Mouse (Mus musculus): Measurements from ENCODE around the gene Slc15a3. TPM values are rescaled to one million over a fixed set of nuclear protein-coding genes. Genes with fewer than 3 reads are reported as not detected.

The Slc15a3 gene
- total RNA-seq, 2 experiments from 2014 or later = 1.9 to 2.0 TPM

DNA sequence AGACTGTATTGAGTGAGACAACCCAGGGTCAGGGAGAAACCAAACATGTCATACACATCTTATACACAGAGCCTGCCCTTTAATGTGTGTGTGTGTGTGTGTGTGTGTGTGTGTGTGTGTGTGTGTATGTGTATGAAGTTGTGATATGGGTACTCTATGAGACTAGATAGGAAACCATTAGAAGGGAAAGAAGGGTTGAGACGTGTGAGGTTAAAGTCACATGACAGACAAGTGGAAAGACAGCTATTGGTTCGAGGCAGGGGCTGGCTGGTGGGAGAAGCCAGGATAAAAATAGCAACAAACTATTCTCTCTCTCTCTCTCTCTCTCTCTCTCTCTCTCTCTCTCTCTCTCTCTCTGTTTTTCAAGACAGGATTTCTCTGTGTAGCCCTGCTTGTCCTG is 23.1 kb upstream of the Slc15a3 start:
- intact Hi-C loops (cut with DNase I) = no loop called here
- no peak for DNase-seq (ENCODE audit: low spot score in 2 of 2)

DNA sequence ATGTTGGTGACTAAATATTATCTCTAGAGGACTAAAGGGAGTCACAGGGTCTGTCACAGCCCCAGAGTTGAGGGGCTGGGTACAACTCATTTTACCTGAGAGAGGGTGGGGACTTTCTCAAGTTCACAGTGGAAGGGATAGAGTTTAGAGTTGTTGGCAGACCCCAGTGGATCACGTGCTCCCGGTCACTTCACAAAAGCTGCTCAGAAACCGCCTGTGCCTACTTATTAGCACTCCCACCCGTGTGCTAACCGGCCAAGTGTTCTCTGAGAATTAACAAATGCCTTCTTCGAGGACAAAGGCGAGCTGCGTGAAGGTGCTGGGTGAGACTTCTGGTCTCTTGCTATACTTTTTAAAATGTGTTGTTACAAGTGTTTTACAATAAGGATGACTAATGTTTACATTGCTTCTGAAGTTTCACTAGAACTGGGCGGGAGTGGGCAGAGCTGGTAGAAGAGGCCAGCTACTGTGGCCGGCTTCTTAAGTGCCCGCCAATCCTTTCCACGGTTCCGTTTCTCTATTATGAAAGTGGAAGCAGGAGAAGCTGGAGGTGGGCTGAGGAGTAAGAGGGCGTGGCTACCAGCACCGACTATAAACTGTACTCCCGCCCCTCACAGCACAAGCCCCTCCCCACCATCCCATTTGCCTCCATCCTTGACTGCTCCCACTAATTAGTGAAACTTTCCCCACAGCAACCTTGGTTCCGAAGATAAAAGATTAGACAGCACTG is 21.1 kb upstream of the Slc15a3 start:
- intact Hi-C loops (cut with DNase I) = no loop called here
- DNase-seq (ENCODE audit: low spot score in 2 of 2) = peak in 1 of 2 experiments; percentile 47

DNA sequence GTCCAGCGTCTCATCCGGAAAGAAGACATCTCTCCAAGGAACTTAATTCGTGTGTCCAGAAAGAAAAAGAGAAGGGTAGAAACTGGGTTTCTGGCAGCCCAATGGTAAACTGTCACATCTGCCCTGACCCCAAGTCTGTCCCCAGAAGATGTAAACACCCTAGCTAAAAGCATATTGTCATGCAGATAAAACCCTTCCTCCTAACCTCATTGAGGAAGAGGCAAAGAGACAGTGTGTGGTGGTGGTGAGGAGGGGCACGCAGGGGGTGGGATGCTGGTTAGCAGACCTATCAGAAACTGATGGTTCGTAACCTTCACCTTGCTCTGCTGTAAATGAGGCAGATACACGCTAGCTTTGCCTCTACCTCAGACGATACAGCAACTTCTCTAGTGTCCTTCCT is 18.2 kb upstream of the Slc15a3 start:
- intact Hi-C loops (cut with DNase I) = no loop called here

DNA sequence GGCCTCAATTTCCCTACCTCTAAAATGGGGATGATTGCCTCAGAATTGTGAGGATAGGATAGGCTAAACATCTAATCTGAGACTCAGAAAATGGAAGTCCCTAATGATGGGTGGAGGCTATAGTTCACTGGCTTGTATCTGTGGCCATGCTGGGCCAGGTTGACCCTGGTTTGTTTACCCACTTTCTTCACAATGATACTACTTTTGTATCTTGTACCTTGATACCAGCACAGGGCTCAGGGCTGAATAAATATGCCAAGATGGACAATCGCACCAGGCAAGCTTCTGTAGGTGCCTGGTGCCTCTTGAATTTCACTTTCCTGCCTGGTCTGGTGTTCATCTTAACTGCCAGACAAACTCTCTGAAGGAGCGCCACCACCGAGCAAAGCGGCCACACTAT is 17.0 kb upstream of the Slc15a3 start:
- intact Hi-C loops (cut with DNase I) = no loop called here

More for the DNA sequence above, 18.2 kb upstream of the Slc15a3 start:
- no peak for DNase-seq (ENCODE audit: low spot score in 2 of 2)

DNA sequence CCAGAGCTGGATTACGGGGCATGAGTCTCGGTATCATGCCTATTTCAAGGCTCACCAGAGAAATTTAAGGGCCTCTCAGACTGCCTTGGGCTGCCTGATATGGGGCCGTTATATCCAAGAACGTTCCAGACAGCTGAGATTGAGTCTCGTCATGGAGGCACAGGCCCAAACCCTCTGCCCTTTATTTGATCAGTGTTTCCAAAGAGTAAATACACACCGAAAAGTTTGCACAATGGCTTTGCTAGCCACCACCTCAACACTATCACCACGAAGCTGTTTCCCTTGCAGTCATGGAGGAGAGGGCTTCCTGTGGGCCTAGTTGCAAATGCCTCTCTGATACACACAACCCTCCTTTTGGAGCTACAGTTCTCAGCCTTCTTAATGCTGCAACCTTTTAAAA is 15.5 kb upstream of the Slc15a3 start:
- intact Hi-C loops (cut with DNase I) = no loop called here
- no peak for DNase-seq (ENCODE audit: low spot score in 2 of 2)

More for the DNA sequence above, 17.0 kb upstream of the Slc15a3 start:
- no peak for DNase-seq (ENCODE audit: low spot score in 2 of 2)

DNA sequence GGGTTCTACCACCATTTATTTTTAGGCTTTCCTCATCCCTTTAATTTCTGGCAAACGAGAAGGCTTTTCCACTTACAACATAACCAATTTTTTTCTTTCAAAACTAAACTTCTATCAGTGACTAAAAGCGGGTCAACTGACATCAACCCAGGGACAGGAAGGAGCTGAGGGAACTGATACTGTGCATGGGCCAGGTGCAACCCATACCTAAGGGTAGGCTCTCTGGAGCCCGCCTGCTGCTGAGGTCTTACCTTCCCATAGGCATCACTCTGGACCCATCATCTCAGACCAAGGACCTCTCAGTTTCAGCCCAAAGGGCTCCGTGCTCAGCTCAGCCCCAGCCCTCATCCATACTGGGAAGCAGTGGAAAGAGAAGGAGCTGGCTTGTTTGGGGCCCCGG is 11.2 kb upstream of the Slc15a3 start:
- no peak for DNase-seq (ENCODE audit: low spot score in 2 of 2)
- intact Hi-C loops (cut with DNase I) = loop anchor here (5.0 kb wide), 1 partner anchor 161 kb away; no protein-coding TSS in a partner anchor

DNA sequence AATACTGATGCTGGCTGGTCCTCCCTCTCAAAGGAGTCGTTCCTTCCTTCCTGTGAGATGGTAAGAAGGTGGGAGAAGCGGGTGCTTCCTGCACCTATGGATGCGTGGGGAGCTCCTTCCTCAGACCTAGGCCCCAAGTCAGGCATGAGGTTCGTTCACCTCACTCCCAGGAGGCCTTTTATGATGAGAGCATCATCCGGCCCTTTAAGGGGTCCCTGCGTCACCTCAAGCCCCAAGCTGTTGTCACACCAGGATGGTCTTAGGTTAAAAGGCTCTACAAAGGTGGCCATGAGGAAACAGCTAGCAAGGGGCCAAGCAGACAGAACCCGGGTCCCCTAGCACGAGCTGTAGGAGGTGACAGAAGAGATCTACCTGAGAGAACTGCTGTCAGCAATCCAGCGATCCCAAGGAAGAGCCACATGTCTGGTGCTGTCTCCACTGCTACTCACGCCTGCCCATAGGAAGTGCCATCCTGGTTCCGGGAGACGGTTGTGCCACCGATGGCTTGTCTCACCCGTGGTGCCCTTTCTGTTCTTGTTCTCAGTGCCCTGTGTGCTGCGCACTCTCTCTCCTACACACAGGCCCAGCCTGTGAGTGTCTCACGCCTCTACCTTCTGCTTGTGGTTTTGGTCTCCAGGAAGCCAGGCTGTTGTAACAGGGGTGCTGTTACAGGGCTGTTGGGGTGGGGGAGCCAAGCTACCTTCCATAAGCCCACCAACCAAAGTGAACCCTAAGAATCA is 9.9 kb upstream of the Slc15a3 start, which contains the start of gene Cd6:
TSS of gene Cd6 (minus strand) at position 623 of the 740 bp plus-strand sequence.
- no peak for DNase-seq (ENCODE audit: low spot score in 2 of 2)
- intact Hi-C loops (cut with DNase I) = loop anchor here (5.0 kb wide), 1 partner anchor 162 kb away; no protein-coding TSS in a partner anchor

DNA sequence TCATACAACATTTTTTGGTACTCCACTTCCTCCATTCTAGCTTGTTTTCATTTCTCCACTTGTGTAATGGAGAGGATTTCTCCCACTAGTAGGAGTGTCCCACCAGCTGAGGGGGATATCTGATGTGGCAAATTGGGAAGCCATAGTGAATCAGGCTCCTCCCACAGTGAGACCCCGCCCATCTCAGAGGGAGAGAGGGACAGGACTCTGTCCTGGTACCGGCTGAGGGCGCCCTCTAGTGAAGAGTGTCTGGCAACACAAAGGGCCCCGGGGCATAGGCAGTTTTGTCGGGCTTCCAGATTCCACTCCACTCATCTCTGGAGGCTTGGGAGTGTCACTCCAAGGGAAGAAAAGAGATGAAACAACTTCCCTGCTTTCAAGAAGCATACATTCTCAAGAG is 8.1 kb upstream of the Slc15a3 start:
- peak in 1 of 2 experiments; percentile 40 for DNase-seq (ENCODE audit: low spot score in 2 of 2)
- intact Hi-C loops (cut with DNase I) = no loop called here

DNA sequence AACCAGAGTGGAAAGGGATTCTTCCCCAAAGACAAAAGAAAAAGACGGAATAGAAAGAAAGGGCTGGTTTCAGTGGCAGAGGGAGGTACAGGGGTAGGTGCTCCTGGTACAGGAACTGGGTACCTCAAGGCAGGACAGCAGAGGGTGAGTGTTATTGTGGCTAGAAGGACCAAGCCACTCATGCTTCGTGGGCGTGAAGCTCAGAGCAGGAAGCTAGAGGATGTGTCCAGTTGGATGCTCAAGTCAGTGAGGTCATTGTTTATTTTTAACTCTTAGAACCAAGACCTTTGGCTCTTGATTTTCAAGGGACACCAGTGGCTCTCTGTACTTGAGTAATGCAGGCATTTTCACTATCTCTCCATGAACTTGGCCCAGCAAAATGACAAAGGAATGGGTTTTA is 7.5 kb upstream of the Slc15a3 start:
- DNase-seq (ENCODE audit: low spot score in 2 of 2) = no peak
- intact Hi-C loops (cut with DNase I) = no loop called here

DNA sequence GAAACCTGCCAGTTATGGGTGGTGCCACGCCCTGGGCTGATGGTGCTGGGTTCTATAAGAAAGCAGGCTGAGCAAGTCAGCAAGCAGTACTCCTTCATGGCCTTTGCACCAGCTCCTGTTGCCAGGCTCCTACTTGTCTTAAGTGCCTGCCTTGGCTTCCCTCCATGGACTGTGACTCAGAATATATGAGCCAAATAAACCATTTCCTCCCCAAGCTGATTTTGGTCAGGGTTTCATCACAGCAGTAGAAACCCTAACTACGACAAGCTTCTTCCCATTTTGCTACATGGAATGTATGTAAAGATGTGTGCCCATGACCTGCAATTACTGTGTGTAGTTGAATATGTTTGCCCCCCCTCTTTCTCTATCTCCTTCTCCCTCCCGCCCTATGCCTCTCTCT is 5.9 kb upstream of the Slc15a3 start:
- no peak for DNase-seq (ENCODE audit: low spot score in 2 of 2)
- intact Hi-C loops (cut with DNase I) = no loop called here

DNA sequence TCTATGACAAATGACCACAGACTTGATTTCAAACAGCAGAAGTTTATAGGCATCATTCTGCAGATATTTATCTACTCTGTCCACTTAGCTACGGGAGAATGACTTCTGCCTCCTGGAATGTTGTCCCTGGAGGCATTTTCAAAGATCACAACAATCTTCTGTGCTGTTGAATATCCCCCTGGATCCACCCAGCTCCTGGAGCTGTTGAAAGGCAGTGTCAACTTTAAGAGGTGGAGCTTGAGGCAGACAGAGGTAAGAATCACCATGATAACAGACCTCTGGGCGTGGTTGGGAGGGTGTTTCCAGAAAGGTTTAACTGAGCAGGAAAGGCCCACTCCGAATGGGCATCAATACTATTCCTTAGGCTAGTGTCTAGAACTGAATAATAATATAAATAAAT is 3.9 kb upstream of the Slc15a3 start:
- no peak for DNase-seq (ENCODE audit: low spot score in 2 of 2)

DNA sequence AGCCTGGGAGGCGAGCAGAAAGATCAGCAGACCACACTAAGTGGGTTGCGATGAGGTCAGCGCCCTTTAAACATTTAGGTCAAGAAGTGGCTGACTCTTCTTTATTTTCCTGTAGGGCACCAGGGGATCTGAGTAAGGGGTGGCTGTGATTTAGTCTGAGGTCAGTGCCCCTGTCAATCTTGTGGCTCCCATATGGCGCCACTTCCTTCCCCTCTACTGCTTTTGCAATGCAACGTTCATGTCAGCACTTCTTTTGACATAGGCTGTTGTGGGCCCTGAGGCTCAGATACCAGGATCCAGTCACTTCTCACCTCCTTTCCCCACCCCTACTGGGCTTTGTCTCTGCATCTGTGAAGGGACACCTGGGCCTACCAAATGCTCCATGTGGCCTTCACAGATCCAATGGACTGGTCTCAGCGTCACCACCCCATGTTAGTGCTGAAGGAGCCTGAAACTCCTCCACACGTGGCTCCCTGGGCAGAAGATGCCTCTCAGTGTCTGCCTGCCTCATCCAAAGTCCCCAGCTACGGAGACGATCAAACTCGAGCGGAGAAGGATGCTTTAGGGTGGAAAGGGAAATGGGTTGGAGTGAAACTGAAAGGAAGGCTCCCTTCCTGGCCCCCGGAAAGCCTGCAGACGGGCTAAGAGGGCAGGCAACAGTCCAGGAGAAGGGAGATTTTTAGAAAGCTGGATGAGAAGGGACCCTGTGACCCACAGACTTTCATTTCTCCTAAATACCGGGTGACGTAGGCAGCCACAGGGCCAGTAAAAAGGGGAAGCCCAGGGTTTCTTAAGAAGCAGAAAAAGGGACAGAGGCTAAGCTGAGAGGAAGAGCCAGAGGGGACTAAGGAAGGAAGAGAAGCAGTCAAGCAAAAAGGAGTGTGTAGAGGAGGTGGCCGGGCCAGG is 2.4 kb downstream of the Slc15a3 start:
- intact Hi-C loops (cut with DNase I) = no loop called here
- peak in 1 of 2 experiments; percentile 42 for DNase-seq (ENCODE audit: low spot score in 2 of 2)

More for the DNA sequence above, 3.9 kb upstream of the Slc15a3 start:
- intact Hi-C loops (cut with DNase I) = no loop called here

DNA sequence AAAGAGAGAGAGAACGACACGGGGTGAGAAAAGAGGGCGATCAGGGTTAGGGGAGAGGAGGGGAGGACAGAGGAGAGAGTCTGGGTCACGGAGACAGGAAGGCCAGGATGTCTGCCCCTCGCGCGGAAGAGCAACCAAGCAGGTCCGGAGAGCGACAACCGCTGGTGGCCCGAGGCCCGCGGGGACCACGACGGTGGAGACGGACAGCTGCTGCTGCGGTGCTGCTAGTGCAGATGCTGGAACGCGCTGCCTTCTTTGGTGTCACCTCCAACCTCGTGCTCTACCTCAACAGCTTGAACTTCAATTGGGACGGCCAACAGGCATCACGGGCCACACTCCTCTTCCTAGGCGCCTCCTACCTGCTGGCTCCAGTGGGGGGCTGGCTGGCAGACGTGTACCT is 3.4 kb downstream of the Slc15a3 start:
- intact Hi-C loops (cut with DNase I) = no loop called here
- DNase-seq (ENCODE audit: low spot score in 2 of 2) = no peak

DNA sequence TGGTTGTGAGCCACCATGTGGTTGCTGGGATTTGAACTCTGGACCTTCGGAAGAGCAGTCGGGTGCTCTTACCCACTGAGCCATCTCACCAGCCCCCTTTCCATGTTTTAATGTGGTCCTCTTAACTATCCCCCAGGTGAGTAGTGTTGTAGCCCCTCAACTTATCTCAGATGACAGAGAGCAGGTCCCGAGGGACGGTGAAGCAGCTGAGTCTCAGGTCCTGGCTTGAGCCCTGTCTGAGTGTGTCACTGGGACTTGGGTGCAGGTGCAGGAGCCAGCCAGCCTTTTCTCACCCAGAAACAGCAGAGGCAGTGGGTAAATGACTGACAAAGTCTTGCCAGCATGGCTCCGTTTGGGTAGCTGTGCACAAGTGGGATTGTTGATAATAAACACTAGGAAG is 4.7 kb downstream of the Slc15a3 start:
- intact Hi-C loops (cut with DNase I) = no loop called here
- DNase-seq (ENCODE audit: low spot score in 2 of 2) = no peak

DNA sequence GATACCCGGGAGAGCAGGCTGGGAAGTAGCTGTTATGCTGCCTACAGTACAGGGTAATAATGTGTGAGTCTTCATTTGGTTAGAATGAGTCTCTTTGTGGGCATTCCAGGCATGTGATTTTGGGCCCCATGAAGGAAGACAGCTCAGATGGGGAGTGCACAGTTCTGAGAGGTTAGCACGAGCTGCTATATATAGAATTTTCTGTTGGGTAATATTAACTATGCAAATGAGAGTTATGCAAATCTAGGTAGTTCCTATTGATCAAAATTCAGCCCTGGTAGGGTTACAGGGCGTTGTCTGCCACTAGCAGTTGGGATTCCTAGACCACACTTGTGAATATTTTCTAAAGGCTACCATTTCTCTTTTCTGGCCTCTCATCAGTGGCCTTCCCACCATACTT is 5.9 kb downstream of the Slc15a3 start:
- DNase-seq (ENCODE audit: low spot score in 2 of 2) = no peak
- intact Hi-C loops (cut with DNase I) = no loop called here

DNA sequence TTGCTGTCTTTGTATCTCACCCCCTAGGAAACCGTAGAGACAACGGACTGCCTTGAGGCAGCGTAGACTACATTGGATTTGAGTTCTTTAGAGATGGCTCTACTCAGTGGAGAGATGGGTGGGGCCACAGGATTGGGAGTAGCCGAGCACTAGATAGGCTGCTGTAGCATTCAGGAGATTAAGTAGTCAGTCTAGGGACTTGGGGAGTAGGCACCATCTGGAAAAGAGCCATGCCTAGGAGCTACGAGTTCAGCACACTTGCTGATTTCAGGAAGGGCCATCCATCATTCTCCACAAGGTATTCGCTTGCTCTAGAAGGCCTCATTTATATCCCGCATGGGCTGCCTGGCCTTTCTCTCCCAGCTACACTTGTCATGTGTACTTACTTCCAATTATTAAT is 6.6 kb downstream of the Slc15a3 start:
- intact Hi-C loops (cut with DNase I) = no loop called here
- no peak for DNase-seq (ENCODE audit: low spot score in 2 of 2)

DNA sequence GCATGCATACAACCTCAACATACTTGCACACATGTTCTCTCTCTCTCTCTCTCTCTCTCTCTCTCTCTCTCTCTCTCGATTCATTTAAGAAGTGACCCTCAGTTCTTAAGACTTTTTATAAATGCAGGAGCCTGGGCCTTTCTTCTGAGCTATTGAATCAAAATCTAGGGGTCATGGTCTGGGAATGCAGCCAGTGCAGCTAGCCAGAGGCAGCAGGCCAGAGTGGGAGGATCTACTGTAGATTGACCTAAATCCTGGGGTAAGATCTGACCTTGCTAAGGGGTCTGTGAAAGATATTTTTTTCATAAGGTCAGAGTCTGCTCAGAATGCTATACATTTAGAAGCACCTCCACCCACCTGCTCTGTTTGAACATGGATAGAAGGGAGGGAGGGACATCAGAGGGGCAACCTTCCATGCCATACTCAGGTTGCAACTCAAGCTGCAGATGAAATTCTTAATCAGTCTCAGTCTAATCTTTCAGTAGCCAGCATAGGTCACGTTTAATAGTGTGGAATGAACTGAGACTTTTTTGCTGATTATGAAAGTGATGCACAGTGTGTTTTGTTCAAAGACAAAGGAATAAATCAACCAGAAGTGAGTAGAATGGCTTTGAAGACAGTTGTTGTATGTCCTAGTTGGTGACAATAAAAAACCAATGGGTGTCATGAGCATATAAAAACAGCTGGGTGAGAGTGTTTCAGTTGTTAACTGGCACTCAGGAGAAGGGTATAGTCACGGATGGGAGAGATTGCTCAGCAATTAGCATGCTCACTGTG is 8.0 kb downstream of the Slc15a3 start:
- DNase-seq (ENCODE audit: low spot score in 2 of 2) = no peak
- intact Hi-C loops (cut with DNase I) = no loop called here

DNA sequence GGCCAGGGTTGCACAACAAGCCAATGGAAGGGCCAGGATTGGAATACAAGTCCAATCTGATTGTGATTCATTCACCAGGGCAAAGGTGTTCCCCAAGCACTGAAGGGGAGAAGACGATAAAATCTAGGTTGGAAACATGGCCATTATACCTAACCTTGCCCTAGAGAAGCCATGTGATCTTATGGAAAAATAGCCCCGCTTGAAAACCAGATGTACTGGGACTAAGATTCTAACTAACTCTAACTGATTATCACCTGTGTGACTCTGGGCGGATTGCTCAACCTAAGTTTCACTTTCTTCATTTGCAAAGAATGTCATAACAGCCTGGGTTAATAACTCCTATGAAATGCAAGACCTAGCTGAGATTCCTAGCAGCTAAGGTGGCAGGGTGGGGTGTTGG is 15.9 kb downstream of the Slc15a3 start:
- intact Hi-C loops (cut with DNase I) = no loop called here

DNA sequence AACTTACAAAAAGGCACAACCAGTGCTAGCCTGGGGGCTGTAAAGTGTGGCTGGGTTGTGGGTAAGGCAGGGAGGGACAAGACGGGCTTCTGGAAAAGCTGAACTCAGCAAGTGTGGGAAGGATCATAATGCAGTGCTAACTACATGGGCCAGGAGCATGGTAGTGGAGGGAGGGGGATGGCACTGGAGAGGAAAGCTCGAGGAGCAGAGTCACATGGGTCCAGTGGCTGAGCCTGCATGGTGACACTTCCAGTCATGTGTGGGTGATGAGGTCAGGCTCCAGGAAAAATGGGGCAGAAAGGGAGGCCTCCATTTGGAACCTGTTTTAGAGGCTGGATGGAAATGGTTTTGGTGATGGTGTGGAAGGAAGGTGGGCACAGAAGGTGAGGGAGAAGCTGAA is 17.0 kb downstream of the Slc15a3 start:
- intact Hi-C loops (cut with DNase I) = no loop called here
- peak in 1 of 2 experiments; percentile 58 for DNase-seq (ENCODE audit: low spot score in 2 of 2)

More for the DNA sequence above, 15.9 kb downstream of the Slc15a3 start:
- no peak for DNase-seq (ENCODE audit: low spot score in 2 of 2)

All from left cerebral cortex, postnatal 25 days (tissue).